Mouse (Mus musculus) brain, embryonic 18.5 days (tissue): ENCODE results near the gene Spta1.
A peak's percentile ranks its signal among the peaks of the same experiment; 100 is the strongest.

ENCODE experiments used
- DNase-seq: peaks from one replicate; pipeline ENCODE4 v3.0.0-alpha.2; 2012; ENCODE audit warnings: low read depth, low spot score

Gene Spta1

DNA sequence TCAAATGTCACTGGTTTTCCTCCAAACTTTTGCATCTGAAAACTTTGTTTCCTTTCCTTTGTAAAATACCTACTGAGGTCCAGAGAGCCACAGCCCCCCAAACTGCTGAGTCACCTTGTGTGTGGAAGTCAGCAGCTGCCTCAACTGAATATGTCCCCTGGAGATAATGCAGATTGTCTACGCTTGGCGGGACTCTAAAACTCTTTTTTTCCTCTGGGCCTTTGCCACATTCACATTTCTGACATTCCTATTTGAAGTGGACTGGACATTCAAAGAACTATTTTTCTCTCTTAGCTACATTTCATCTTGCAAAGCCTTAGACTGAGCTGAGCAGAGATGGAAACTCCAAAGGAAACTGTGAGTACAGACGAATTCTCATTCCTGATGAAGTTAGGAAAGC is at the start of gene Spta1:
Gene Spta1 (plus strand): TSS at position 172 of the 400 bp plus-strand sequence.
- no peak for DNase-seq

DNA sequence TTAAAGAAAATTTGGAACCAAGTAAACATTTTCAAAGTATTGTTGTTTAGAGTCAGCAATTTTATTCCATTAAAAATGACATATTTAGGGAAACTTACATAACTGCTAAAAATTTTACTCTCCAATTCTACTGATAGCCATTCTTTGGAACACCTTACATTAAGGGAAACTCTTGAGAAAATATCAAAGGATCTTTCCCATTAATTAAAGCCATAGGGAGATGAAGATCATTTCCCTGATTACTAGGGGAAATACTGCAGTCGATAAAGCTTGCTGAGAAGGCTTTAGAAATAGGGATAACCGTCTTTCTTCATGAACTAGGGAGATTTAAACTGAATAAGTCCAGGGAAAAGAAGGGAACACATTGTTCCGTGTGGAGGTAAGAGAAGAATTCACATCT is 41.4 kb upstream of the Spta1 start, which contains the start of gene Olfr424:
Gene Olfr424 (plus strand): TSS at position 301 of the 400 bp plus-strand sequence.
- no peak for DNase-seq

DNA sequence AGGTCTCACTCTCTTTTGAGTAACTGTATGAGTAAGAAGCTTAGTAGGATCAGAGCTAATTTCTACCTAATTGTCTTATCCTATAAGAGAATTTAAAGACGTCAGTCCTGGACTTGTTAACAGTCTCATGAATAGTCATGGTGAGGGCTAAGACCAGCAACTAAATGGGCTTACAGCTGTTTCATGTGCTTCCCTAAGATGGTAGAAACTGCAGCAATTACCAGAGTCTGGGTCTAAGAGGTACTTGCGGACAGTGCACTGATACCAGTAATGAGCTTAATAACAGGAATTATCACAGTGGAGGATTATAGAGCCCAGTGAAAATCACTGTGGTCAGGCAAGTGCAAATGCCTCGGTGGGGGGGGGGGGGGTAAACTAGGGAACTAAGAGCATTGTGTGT is 40.6 kb upstream of the Spta1 start:
- DNase-seq = no peak

DNA sequence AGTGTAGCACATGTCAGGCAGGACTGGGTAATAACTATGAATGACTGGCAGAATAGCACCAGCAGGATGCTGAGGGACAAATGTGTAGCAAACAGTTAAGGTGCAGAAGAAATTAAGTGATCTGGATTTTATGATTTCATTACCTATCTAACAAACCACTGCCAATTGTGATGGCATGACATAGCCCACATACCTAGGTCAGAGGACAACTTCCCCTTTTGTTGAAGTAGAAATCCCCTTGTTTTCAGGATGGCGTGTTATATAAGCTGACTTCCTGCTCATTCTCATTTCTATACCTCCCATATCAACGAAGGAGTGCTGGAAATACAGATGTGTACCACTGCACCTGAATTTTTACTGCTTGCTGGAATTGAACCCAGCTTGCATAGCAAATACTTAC is 31.2 kb upstream of the Spta1 start:
- no peak for DNase-seq

DNA sequence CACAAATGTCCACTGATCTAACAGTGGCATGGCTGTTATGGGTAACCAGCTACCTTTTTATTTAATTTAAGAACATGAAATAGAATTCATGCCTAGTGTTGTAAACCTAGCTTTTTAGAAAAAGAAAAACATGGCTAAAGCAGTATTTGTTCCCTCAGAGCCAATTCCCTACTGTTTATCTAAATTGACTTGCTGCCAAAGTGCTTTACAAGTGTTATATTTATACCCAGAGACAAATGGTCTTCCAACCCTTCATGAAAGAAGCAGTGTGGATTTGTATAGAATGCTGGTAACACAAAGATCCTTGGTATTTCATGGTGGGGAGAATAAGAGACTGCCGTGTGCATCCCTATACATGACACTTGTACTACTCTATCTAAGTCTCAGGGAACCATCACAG is 25.9 kb upstream of the Spta1 start:
- no peak for DNase-seq

DNA sequence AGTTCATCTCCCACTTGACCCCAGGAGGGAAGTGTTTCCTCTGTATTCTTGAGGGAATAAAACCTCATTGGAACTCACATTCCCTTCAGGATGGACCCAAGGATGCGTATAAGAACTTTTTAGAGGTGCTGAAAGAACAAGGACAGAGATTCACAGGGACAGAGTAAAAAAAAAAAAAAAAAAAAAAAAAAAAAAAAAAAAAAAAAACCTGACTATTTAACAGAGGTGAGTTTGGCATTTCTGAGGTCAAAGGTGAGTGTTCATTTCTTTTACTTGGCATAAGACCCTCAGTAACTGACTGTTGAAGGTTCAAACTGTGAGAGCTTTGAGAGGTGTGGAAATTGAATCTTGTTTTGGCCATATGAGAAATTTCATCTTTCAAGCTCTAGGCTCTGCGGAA is 23.3 kb upstream of the Spta1 start:
- DNase-seq = no peak

DNA sequence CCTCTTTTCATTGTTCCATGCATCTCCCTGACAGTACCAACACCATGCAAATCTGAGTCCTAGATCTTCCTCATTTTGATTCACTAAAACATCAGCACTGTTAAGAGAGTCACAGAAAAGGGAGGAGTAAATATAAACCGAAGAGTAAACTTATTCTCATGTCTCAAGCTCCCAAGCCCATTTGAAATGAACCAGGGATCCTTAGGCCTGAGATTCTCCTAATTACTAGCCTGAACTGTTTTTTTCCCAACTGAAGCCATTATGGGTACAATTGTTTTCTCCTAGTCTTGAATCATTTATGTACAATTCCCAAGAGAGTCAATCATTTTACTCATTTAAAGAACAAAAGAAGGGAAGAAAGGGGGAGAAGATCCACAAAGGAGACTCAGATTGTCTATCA is 17.2 kb upstream of the Spta1 start, which contains the start of gene Olfr420:
Gene Olfr420 (plus strand): TSS at position 301 of the 400 bp plus-strand sequence.
- no peak for DNase-seq

DNA sequence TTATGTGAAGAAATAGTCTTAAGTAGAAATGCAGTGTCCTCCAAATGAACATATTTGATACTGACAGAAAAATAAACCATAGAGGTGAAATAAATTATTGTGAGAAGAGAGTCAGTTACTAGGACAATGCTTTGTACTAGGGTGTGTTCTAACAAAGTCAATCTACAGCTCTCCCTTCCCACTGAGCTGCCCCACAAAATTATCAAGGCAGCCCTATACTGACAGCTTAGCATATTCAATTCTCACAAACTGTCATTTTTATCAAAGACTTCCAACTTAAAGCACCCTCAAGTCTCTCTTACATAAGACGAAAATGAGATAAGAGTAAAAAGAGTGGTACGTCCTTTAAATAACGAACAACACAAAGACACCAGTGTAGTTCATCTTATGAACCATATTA is 15.0 kb upstream of the Spta1 start:
- no peak for DNase-seq

DNA sequence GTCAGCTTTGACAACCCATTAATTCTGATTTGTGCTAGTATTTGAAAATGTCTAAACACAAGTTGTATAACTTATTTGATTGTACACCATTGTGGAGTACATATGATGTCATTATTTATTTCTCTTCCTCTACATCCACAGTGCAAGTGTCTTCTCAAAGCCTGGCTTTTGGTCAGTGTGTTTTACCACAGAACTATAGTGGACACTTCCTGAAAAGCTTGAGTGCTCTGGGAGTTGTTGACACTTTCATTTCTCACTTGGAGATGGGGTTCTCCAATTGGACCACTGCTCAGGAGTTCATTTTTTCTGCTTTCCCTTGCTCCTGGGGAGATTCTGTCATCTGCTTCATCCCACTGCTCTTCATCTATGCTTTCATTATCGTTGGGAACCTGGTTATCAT is 14.1 kb upstream of the Spta1 start:
- DNase-seq = no peak

DNA sequence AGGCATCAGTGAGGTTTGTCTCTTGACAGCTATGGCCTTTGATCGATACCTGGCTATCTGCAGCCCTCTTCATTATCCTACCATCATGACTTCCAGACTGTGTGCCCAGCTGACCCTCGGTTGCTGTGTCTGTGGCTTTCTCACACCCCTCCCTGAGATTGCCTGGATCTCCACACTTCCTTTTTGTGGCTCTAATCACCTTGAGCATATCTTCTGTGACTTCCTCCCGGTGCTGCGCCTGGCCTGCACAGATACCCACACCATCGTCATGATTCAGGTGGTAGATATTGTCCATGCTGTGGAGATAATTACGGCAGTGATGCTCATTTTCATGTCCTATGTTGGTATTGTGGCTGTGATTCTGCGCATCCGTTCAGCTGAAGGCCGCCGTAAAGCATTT is 13.5 kb upstream of the Spta1 start:
- no peak for DNase-seq

DNA sequence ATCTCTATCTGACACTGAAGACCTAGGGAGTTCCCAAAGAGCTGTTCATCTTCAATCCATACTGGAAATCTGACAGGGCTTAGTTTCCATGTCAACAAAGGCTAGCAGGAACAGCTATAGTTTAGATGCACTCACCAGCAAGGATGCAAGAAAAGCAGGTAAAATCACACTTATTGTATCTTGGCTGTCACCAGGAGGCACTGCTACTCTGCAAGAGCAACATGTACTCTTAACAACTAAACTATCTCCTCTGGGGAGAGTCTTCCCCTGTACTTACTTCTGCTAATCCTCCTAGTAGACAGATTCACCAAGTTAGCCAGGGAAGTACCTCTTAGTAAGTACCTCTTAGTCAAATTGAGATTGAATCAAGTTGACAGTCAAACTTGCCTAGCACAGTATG is 3.6 kb upstream of the Spta1 start:
- DNase-seq = no peak

DNA sequence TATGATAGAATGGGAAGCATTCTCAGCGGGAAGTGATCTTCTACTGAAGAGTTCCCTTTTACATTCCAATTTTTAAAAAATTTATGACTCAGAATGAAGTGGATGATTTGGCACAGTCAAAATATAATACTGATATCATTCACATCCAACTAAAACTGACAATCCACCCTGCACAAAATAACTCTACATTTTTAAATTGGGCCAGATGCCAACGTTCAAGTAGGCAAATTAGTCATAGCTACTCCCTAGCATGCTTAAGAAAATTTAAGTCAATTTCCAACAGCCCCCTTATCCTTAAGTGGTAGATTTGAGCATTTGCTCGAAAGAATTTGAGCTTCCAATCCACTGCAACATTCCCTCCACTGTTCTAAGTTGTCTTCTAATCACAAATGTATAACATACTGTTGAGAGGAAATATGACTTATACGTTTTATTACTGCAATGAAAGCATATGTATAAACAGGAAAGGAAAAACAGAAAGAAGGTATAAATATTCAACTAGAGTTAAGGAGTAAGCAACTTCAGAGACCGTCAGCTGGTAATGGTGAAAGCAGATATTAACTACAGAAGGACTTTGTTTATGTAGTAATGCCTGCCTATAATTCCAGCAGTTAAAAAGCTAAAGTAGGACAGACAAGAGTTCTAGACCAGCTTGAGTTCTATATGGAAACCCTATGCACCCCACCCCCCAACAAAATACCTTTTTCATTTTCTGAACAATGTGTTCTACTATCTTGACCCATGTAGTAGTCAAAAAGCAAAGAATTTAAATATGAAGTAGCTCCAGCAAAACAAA is 1.7 kb upstream of the Spta1 start:
- no peak for DNase-seq

DNA sequence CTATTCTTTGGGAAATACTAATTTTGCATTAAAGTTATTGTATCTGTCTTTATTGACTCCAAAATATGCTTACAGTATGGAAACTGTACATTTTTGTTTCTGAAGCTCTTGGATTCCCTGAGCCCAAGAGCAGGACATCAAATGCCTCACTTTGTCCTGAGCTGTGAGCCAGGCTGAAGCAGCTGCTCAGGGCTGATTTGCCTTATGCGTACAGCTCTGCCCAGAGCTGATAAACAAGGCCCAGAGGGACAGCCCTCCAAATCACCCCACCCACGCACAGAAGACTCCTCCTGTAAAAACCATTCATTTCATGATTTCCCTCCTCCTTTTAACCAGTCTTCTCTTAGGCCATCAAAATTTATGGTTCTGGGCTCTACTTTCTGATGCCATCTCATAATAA is 1.0 kb upstream of the Spta1 start:
- no peak for DNase-seq

DNA sequence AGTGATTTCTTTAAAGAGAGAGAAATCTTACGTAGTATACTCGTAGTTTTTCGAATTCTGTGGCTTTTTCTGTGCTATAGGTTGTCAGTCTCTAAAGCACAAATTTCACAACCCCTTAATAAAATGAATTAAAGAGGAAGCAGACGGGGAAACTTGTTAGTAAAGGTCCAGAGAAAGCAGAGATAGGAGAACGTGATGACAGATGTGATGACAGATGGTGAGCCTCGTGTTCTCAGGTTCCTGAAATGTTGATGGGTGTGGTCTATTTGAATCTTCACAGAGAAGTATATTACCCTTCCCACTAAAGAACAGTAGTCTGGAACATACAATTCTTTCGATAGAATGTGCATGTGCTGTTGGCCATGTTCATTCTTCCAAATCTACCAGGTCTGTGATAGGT is 32.1 kb downstream of the Spta1 start:
- DNase-seq = no peak

DNA sequence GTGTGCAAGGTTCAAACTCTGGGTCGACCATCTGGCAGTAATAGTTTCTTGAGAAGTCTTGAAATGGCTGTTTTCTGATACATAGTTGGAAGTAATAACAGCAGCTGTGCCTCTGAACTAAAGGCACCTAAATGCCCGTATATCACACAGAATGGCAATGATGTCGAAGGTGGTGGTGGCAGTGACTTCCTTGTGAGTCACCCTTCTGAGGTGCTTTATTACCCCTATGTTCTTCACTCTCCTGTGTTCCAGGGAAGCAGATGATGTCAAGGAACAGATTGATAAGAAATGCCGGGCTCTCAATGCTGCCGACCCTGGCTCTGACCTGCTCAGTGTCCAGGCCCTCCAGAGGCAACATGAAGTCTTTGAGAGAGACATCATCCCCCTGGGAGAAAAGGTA is 39.7 kb downstream of the Spta1 start:
- DNase-seq = no peak

DNA sequence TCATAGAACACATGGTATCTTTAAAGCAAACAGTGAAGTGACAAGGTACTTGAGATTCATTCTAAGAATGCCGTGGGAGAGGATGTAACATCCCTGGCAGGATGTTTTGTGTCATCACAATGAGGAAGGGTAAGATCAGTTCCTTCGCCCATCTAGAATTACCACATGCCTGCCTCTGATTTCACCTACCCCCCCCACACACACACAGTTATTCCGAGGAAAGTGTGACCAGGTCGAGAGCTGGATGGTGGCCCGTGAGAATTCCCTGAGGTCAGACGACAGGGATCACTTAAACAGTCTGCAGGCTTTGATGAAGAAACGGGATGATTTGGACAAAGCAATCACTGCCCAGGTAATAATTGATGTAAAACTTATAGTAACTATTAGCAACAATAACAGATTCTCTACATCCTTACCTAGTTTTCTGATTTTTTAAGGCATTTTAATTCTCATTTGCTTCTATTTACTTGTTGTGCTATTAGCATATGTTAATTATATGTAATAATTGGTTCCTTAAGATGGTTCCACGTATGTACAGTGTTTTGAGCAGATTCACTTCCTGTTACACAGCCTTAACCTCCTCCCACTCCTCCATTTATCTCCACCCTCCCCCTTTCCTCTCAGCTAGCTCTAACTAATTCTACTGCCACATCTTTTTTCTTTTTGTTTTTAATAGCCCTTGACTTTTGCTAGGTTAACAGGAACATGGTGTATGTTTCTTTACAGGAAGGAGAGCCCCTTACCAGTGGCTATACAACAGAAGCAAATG is 42.9 kb downstream of the Spta1 start:
- no peak for DNase-seq

DNA sequence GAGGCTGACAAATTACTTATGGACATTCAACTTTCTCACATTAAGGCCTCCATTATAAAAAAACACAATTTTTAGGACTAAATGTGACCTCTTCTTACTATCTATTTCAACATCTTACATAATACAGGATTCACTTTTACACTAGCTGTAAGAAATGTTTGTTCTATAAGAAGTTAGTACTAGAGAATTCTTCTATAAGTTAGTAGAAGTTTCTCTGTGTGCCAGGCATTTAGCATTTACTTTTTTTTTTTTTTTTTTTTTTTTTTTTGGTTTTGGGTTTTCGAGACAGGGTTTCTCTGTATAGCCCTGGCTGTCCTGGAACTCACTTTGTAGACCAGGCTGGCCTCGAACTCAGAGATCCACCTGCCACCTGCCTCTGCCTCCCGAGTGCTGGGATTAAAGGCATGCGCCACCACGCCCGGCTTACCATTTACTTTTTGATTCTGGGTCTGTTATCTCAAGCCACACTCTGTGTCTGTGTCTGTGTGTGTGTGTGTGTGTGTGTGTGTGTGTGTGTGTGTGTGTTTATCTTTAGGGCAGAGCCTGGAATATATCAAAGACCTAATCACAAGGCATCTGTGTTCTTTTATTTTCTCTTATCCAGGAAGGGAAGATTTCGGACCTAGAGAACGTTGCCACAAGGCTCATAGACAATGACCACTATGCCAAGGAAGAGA is 44.1 kb downstream of the Spta1 start:
- no peak for DNase-seq

DNA sequence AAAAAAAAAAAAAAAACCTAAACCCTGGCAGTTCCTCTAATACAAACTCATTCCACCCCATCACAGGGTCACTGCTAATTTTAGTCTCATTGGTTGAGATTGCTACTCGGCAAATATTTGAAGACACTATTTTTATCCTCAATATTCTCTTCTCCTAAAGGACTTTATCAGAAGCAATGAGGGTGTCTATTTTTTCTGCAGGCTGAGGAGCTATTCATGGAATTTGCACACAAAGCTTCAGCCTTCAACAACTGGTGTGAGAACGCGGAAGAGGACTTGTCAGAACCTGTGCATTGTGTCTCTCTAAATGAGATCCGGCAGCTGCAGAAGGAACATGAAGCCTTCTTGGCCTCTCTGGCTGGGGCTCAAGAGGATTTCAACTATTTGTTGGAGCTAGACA is 67.3 kb downstream of the Spta1 start:
- no peak for DNase-seq

DNA sequence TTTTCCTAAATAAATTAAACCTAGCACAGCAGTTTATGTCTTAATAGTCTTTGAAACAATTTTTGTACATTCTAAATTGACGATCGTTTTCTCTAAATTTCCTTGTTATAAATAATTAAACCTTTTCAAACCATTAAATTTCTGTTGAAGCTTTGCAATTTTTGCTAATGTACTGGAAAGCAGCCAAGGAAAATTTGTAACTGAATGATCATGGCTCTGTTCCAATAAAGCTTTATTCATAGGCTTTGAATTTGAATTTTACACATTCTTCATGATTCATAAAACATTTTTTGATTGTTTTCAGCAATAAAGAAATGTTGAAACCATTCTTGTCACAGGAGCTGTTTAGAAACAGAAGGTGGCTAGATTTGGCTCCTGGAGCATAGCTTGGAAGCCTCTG is 72.0 kb downstream of the Spta1 start:
- DNase-seq = peak; percentile 4

DNA sequence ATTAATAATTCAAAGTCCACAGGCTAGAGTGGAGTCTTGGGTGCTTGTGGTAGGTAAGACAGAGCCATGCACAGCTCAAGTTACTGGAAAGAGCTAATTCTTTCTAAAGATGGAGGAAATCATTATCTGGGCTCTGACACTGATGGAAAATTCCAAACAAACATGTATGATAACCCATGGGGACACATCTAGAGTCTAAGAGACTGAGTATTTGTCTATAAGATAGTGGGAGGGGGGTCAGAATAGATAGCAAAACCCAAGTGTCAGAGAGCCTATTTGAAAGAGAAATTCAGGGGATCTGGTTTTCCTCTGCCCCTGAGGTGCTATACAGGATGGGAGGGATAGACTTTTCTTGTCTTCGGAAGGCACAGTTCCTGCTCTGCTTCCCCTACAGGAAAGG is 73.5 kb downstream of the Spta1 start:
- DNase-seq = no peak

DNA sequence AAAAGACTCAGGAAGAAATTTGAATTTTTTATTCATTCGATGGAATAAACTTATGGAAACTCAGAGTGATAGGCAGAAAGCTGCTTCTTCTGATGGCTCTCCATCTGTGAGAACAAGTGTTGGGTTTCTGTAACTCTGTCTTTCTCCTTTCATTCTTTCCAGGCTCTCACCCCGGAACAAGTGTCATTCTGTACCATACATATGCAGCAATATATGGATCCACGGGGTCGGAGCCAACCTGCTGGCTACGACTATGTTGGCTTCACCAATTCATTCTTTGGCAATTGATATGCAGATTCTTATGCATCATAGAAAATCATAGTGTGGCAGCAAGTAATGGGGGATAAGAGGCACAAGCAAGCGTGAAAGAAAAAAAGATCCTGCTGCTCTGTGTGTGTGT is 74.6 kb downstream of the Spta1 start:
- peak; percentile 26 for DNase-seq

DNA sequence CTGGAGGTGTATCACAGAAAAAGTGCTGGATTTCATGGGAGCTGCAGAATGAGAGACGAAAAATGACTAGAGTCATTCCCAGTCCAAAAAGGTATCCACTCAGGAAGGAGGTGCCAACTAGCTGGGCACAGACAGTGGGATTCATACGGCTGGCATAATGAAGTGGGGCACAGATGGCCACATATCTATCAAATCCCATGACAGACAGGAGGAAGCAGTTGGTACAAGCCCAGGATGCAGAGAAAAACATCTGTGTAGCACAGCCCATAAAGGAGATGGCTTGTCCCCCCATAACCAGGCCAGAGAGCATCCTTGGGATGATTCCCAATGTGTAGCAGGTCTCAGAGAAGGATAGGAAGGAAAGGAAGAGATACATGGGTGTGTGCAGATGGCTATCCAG is 77.8 kb downstream of the Spta1 start:
- DNase-seq = no peak

DNA sequence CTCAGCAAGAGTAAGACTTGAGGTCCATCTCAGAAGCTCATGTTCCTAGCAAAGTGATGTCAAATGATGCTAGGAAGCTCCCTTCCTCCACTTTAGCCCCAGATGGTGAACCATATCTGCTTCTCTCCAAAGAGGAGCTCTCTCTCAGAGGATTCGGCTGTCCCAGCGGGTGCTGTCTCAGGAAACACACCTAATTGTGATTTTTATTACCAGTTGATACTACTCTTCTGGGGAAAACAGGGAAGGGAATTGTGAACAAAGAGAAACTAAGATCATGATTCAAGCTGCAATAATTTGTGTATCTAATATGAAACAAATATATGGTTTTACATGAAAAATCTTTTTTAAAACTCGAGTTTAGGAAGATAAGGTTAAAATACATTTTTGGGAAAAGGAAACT is 79.4 kb downstream of the Spta1 start, which contains the start of gene Olfr419:
Gene Olfr419 (minus strand): TSS at position 101 of the 400 bp plus-strand sequence.
- no peak for DNase-seq
